Mouse (Mus musculus): ENCODE measurements around the gene Unc5b.
"Not testable (repeated sequence)": the region's sequence is repeated elsewhere in the genome, so short reads cannot be mapped to it uniquely, and the experiment has no call there.

Unc5b gene
- long read RNA-seq, experiment 1, partial matches to known transcripts: 0 of 1 reads
- long read RNA-seq, experiment 1, other reads (novel, unspliced or antisense): 1 of 1 reads
- long read RNA-seq, experiment 2, partial matches to known transcripts: 0 of 1 reads
- long read RNA-seq, experiment 2, other reads (novel, unspliced or antisense): 1 of 1 reads

GRCm38 (mm10) chr10:60831379-60831778 lies at the start of gene Unc5b:
Gene Unc5b, minus strand, starts transcription at chr10:60831581.
- intact Hi-C loops (cut with DNase I): loop anchor here (5.0 kb wide), 2 partner anchors 49 to 106 kb away; no protein-coding TSS in a partner anchor

DNA sequence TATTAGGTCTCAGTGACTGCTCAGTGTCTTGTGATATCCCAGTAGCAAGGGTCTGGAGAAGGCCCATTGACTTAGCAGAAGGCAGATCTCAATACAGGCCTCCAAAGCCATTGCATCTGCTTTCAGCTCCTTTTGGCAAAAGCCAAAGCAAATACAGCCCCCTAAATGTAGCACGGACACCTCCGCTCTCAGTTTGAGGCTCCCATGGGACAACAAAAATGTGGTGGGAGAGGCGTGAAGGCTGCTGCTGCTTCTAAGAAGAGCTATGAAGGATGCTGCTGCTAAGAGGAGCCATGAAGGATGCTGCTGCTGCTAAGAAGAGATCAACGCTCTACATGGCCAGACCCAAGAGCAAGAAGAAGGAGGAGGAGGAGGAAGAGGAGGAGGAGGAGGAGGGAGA lies 48.4 kb upstream of the Unc5b start:
- intact Hi-C loops (cut with DNase I): no loop called here

- intact Hi-C loops (cut with DNase I): no loop called here
Observed at GRCm38 (mm10) chr10:60877075-60877474, 45.7 kb upstream of the Unc5b start.

- intact Hi-C loops (cut with DNase I): no loop called here
Observed at GRCm38 (mm10) chr10:60875011-60875410, 43.6 kb upstream of the Unc5b start.

GRCm38 (mm10) chr10:60863318-60863717 lies 31.9 kb upstream of the Unc5b start:
- intact Hi-C loops (cut with DNase I): no loop called here

DNA sequence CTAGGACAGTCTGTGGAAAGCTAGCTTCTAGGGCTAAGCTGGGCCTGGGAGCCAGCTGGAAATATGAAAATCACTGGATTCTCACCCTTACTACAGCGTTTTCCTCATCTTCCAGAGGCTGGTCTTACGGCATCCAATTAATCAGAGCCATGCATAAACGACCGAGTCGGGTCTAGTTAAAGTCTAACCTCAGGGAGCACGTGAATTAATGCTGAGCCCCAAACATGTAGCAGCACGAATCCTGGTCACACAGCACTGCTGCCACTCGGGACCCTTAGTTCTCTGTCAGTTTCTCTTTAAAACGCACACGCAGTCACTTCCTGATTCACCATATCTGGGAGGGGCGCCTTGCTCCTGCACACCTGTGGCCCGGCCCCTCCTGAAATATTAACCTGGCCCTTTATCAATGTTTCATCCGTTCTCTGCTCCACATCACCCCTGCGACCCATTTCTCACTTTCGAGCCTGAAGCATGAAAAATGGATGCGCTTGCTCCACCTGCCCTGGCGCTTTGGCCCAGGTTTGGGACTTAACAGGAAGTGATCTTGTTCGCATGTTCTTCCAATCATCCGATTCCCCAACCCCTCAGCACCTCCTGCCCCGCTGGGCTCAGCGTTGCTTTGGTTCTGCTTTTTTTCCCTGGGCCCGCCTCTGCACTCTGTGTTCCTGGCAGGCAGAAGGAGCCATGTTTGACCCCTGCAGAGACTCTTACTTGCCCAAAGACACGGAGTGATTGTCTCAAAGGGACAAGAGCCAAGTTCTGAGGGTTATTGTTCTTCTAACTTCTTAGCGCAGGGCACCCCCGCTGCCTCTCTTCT lies 31.3 kb upstream of the Unc5b start:
- intact Hi-C loops (cut with DNase I): no loop called here

DNA sequence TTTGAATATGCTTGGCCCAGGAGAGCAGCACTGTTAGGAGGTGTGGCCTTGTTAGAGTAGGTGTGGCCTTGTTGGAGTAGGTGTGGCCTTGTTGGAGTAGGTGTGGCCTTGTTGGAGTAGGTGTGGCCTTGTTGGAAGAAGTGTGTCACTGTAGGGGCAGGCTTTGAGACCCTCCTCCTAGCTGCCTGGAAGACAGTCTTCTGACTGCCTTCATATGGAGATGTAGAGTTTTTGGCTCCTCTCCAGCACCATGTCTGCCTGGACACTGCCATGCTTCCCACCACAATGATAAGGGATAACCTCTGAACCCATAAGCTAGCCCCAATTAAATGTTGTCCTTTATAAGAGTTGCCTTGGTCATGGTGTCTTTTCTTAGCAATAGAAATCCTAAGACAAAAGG lies 13.9 kb upstream of the Unc5b start:
- intact Hi-C loops (cut with DNase I): not testable (repeated sequence)

- intact Hi-C loops (cut with DNase I): no loop called here
Observed at GRCm38 (mm10) chr10:60838816-60839215, 7.4 kb upstream of the Unc5b start.

DNA sequence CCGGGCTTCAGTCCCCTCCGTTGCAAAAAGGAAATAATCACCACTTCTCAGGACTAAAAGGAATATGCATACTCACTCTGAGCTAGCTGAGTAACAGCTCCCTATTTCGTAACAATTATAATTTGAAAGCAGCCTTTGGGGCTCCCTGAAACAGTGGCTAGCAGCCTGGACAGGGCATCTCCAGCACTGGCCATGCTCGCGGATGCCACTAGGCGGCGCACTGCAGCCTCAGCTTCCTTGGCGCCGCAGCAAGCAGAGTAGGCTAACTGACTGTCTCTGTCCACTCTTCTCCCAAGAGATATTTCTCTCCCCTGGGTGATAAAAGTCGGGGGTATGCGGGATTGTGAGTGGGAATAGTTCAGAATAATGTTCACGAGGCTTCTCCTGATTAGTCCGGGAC lies 3.6 kb upstream of the Unc5b start:
- intact Hi-C loops (cut with DNase I): loop anchor here (2.0 to 5.0 kb wide), 3 partner anchors 53 to 150 kb away; no protein-coding TSS in a partner anchor

DNA sequence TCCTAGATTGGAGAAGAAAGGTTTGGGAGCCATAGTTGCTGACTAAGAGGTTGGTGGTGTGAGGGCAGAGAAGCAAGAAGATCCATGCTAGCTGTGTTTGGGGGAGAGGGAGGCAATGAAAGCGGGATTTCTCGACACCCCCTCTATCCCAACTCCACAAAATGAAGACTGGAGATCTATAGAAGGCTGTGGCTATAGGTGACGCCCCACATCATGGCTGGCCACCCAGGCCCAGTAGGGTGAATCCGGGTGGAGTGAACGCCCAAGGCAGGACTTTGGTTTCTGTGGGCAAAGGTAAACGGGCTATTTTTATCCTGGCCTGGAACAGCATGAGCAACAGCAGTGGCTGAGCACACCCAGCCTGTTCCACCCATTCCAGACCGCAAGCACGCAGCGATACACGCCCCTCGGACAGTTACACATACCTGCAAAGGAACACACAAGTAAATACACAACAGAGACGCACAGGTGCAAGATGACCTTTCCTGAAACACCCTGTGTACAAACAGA lies 1.3 kb upstream of the Unc5b start:
- intact Hi-C loops (cut with DNase I): loop anchor here (5.0 kb wide), 2 partner anchors 50 to 105 kb away; no protein-coding TSS in a partner anchor

DNA sequence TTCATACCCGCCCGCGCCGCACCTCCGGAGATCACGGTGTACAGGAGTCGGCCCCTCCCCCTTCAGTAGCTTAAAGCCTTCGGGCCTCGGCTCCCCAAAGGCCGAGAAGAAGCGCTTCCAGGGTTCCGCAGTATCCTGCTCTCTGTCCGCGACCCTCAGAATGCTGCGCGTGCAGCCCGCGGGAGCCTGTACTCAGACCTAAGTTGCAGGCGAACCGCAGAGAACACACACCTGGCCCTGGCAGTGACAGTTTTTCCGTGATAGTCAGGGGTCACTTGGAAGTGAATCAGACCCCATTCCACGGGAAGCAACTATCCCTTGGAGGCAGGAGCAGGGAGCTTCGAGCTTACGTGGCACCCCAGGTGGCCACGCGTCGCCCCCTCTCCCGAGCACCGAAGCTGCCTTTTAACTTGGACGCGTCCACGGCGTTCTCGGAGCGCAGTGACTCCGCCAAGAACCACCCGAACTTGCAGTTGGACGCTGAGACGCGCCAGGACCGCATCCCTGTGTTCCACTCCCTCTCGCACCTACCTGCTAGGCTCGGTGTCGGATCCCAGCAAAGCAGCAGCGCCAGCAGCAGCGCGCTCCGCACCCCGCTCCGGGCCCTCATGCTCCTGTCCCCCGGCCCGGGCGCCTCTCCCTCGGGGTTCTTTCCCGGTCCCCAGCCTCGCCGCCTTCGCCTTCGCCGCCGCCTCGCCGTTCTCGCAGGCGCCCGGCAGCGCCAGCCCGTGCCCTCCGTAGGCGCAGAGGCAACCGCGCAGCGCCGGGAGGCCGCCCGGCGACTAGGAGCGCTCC lies 628 bp downstream of the Unc5b start:
- intact Hi-C loops (cut with DNase I): loop anchor here (5.0 kb wide), 2 partner anchors 48 to 107 kb away; no protein-coding TSS in a partner anchor

DNA sequence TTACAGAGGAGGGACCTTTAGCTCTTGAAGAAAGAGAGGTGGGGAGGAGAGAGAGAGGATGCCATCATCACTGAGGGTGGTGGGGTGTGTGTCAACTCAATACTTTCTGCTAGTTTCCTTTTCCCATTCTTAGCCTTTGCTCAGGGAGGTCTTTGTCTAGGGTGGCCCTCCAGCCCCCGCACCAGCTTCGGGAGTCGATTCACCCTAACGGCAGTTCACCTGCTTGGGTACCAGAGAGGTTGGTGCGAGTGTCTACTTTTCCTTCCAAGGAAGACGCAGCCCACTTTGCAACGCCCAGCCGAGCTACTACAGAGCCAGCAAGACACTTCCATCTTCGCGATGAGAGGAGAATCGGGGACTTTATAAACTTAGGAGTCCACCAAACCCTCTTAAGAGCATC lies 1.4 kb downstream of the Unc5b start:
- intact Hi-C loops (cut with DNase I): loop anchor here (5.0 kb wide), 3 partner anchors 48 to 222 kb away; no protein-coding TSS in a partner anchor

DNA sequence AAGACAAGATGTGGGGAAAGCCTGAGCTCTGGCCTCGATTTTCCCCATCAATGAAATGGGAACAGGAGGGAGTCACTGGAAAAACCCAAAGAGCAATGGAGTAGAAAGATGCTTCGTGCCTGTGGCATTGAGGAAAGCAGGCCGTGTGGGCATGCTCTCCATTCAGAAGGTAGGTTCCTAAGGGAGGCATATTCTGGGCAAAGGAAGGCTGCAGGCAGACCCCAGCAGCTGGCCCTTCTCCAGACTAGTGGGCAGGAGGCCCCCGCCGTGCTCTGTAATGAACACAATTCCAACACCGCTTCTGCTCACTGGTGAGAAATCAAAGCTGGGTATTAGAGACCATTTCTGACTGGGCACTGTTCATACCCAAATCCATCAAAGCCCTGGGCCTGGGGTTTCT lies 2.3 kb downstream of the Unc5b start:
- intact Hi-C loops (cut with DNase I): loop anchor here (5.0 kb wide), 1 partner anchor 223 kb away; no protein-coding TSS in a partner anchor

DNA sequence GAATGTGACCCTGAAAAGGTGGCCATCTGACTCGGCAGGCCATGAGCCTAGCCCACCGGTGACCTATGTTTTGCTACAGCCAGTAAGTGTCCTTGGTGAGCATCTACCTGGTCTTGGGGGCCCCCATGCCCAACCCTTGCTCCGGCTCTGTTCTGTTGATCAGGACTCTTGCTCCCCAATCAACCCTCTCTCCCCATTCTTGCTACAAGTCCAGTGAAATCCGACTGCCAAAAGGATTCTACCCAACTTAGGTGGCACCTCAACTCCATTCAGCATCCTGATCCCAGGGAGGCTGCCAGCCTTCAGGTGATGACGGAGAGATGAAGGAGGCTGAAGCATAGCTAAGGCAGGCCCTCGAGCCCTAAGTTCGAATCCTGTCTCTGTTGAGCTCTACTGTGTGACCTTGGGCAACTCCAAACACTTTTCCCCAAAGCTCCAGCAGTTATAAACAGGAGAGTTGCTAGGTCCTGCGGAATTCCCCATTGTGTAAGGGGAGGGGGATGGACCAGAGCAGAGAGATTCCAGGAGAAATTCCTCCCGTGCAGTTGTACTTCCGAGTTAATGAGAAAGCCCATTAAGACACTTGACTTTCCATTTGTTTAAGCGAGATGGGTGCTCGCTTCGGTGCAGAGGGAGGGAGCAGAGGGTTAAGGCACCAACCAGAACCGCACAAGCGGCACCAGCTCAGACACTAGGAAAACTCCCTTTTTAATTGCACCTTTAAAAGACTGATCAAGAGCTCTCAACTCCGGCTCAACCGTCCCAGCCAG lies 3.3 kb downstream of the Unc5b start:
- intact Hi-C loops (cut with DNase I): loop anchor here (5.0 kb wide), 1 partner anchor 224 kb away; no protein-coding TSS in a partner anchor

- intact Hi-C loops (cut with DNase I): loop anchor here (5.0 kb wide), 1 partner anchor 225 kb away; no protein-coding TSS in a partner anchor
Observed at GRCm38 (mm10) chr10:60827266-60827665, 4.1 kb downstream of the Unc5b start.

GRCm38 (mm10) chr10:60826461-60827237 lies 4.7 kb downstream of the Unc5b start:
- intact Hi-C loops (cut with DNase I): loop anchor here (5.0 kb wide), 1 partner anchor 226 kb away; no protein-coding TSS in a partner anchor

- intact Hi-C loops (cut with DNase I): loop anchor here (5.0 kb wide), 1 partner anchor 226 kb away; no protein-coding TSS in a partner anchor
Observed at GRCm38 (mm10) chr10:60825955-60826354, 5.4 kb downstream of the Unc5b start.

- intact Hi-C loops (cut with DNase I): no loop called here
Observed at GRCm38 (mm10) chr10:60823744-60824143, 7.6 kb downstream of the Unc5b start.

GRCm38 (mm10) chr10:60822641-60823425 lies 8.5 kb downstream of the Unc5b start:
- intact Hi-C loops (cut with DNase I): no loop called here

Measured in adrenal gland (tissue).